In genomic region chr2:92883039-92883911, GRCm38 (mm10) we compare ENCODE assay signal across 8 mouse cellular contexts. TPM values are rescaled to one million over a fixed set of nuclear protein-coding genes. Genes with fewer than 3 reads are reported as not detected.
DNase-seq lines count a peak whose midpoint lies in the region; ATAC-seq and TF ChIP-seq lines count a peak whose summit lies in the region.

No protein-coding gene starts in this region.

- H3K9ac ChIP-seq in liver, adult 2 months (ENCODE audit: low read depth, low read length), result no peak overlapping the region
- H3K9ac ChIP-seq in liver, embryonic 12.5 days, result no peak overlapping the region
- no peak overlapping the region for H3K9ac ChIP-seq in midbrain, postnatal 0 days (replicated peaks; ENCODE audit: low read length, poor library complexity, severe bottlenecking)
- H3K9ac ChIP-seq in stomach, postnatal 0 days (ENCODE audit: low read length), result no peak overlapping the region

- H3K27me3 ChIP-seq in liver, adult 2 months (ENCODE audit: control insufficient read depth, insufficient read depth, low read length), result no peaks in the 10 kb centered on the region
- H3K27me3 ChIP-seq in liver, embryonic 12.5 days (replicated peaks), result peaks cover 9% of the 10 kb centered on the region
- H3K27me3 ChIP-seq in midbrain, postnatal 0 days (ENCODE audit: insufficient read depth, low read length), result no peaks in the 10 kb centered on the region
- H3K27me3 ChIP-seq in stomach, postnatal 0 days (ENCODE audit: control insufficient read depth, insufficient read depth, low read length), result no peaks in the 10 kb centered on the region

- H3K9me3 ChIP-seq in liver, embryonic 12.5 days (replicated peaks), result no peaks in the 10 kb centered on the region
- no peaks in the 10 kb centered on the region for H3K9me3 ChIP-seq in midbrain, postnatal 0 days (ENCODE audit: low read length)
- no peaks in the 10 kb centered on the region for H3K9me3 ChIP-seq in stomach, postnatal 0 days (ENCODE audit: control insufficient read depth, low read length)

- no peaks in the 10 kb centered on the region for H3K79me2 ChIP-seq in liver, adult 2 months (ENCODE audit: control insufficient read depth, insufficient read depth, low read length)

- intact Hi-C loops in gastrocnemius, postnatal 14 days (cut with DNase I; ENCODE audit: low total_unique reads), result no loop called here
- intact Hi-C loops in left cerebral cortex, postnatal 4 days (cut with DNase I), result no loop called here

- 6% methylated on average over 15 of the region's 15 CpGs for WGBS in liver, adult 2 months
- 2% methylated on average over 15 of the region's 15 CpGs for WGBS in liver, embryonic 12.5 days (ENCODE audit: insufficient replicate concordance)
- 6% methylated on average over 15 of the region's 15 CpGs for WGBS in midbrain, postnatal 0 days
- 4% methylated on average over 15 of the region's 15 CpGs for WGBS in stomach, postnatal 0 days

- H3K4me3 ChIP-seq in liver, adult 2 months (ENCODE audit: insufficient read depth, low read depth, low read length), result no peak overlapping the region
- no peak overlapping the region for H3K4me3 ChIP-seq in liver, embryonic 12.5 days
- H3K4me3 ChIP-seq in midbrain, postnatal 0 days (ENCODE audit: low read depth, low read length), result no peak overlapping the region
- no peak overlapping the region for H3K4me3 ChIP-seq in stomach, postnatal 0 days (ENCODE audit: low read depth, low read length)

- TF ChIP-seq POLR2A in liver, adult 2 months (IDR thresholded peaks at IDR 0.05; ENCODE audit: extremely low read depth, insufficient read depth, low read length), result no peak

- H3K27ac ChIP-seq in liver, adult 2 months (replicated peaks; ENCODE audit: insufficient read depth, low read depth, low read length), result no peak overlapping the region
- H3K27ac ChIP-seq in liver, embryonic 12.5 days, result no peak overlapping the region
- H3K27ac ChIP-seq in midbrain, postnatal 0 days (ENCODE audit: low read depth, low read length), result no peak overlapping the region
- peak overlapping the region; percentile 50 for H3K27ac ChIP-seq in stomach, postnatal 0 days (replicated peaks)

- H3K4me1 ChIP-seq in liver, adult 2 months (ENCODE audit: control insufficient read depth, insufficient read depth, low read length), result no peaks in the 10 kb centered on the region
- H3K4me1 ChIP-seq in liver, embryonic 12.5 days, result 0 out of 2 replicates have a peak, but pooled peaks cover 3% of the 10 kb centered on the region
- no peaks in the 10 kb centered on the region for H3K4me1 ChIP-seq in midbrain, postnatal 0 days (ENCODE audit: insufficient read depth, low read length)
- no peaks in the 10 kb centered on the region for H3K4me1 ChIP-seq in stomach, postnatal 0 days (replicated peaks; ENCODE audit: control insufficient read depth, insufficient read depth)

- ATAC-seq in liver, embryonic 12.5 days, result no peak
- ATAC-seq in midbrain, postnatal 0 days (ENCODE audit: low FRiP score), result peak; percentile 52; the same call in 1 of the 2 replicates
- no peak; the same call in 1 of the 2 replicates for ATAC-seq in stomach, postnatal 0 days (ENCODE audit: low FRiP score, low TSS enrichment)

- H3K4me2 ChIP-seq in liver, embryonic 12.5 days, result no peak overlapping the region
- H3K4me2 ChIP-seq in midbrain, postnatal 0 days (ENCODE audit: low read depth, low read length, poor library complexity, severe bottlenecking), result no peak overlapping the region
- H3K4me2 ChIP-seq in stomach, postnatal 0 days (replicated peaks; ENCODE audit: low read depth), result no peak overlapping the region

- no peaks in the 10 kb centered on the region for H3K36me3 ChIP-seq in liver, adult 2 months (ENCODE audit: control insufficient read depth, insufficient read depth, low read length)
- H3K36me3 ChIP-seq in liver, embryonic 12.5 days, result no peaks in the 10 kb centered on the region
- H3K36me3 ChIP-seq in midbrain, postnatal 0 days (ENCODE audit: insufficient read depth, low read length), result no peaks in the 10 kb centered on the region
- no peaks in the 10 kb centered on the region for H3K36me3 ChIP-seq in stomach, postnatal 0 days (ENCODE audit: control insufficient read depth, insufficient read depth, low read length)

- peak; percentile 90 for TF ChIP-seq CTCF in liver, adult 2 months (IDR thresholded peaks at IDR 0.05; ENCODE audit: low read depth, low read length)
- peak; percentile 98 for TF ChIP-seq CTCF in midbrain, postnatal 0 days (IDR thresholded peaks at IDR 0.05)
- TF ChIP-seq CTCF in stomach, postnatal 0 days (IDR thresholded peaks at IDR 0.05; ENCODE audit: low read depth), result peak; percentile 96

- TF ChIP-seq EP300 in stomach, postnatal 0 days (optimal IDR thresholded peaks at IDR 0.05), result no peak

- DNase-seq in liver, adult 2 months (ENCODE audit: extremely low read depth, low read depth, low spot score), result peak; percentile 15
- DNase-seq in cerebellum, postnatal 36 days, result peak; percentile 68
- peak; percentile 25 for DNase-seq in gastrocnemius, postnatal 14 days
- peak; percentile 48 for DNase-seq in kidney, adult 18-20 months
- peak; percentile 70 for DNase-seq in left cerebral cortex, postnatal 4 days
- peak; percentile 87 for DNase-seq in midbrain, postnatal 0 days (ENCODE audit: low spot score)
- DNase-seq in stomach, postnatal 0 days (ENCODE audit: low spot score), result peak; percentile 54

RNA-seq across cellular contexts. Expression of gene Syt13, which starts 31.6 kb away (rescaled TPM):
- 0.07 TPM in 1 of 2 replicates, not detected in the other for total RNA-seq in liver, adult 2 months (2014; rRNA removed)
- polyA plus RNA-seq in liver, adult 2 months (2012; rRNA removed), result 0.02 TPM in 1 of 2 replicates, not detected in the other
- polyA plus RNA-seq in liver, embryonic 12.5 days (2016; fragmentation: Nextera tagmentation; extraction: Ambion mirVana), result 0.43 and 0.44 TPM in 2 replicates
- total RNA-seq in gastrocnemius, postnatal 14 days (2021), result under 1 TPM; 0.18 to 0.27 TPM
- 10 to 100 TPM; 24.3 to 31.7 TPM for total RNA-seq in left cerebral cortex, postnatal 4 days (2021)
- total RNA-seq in midbrain, postnatal 0 days (2014; rRNA removed), result 188 and 190 TPM in 2 replicates
- polyA plus RNA-seq in midbrain, postnatal 0 days (2015; fragmentation: Nextera tagmentation; extraction: Ambion mirVana), result 106 and 107 TPM in 2 replicates
- 4.1 and 5.0 TPM in 2 replicates for polyA plus RNA-seq in stomach, postnatal 0 days (2015; fragmentation: Nextera tagmentation; extraction: Ambion mirVana)

Comparison
In these comparisons a context has a peak if more than half of its experiments do, and no peak if none do; other contexts are left out.
1. DNase-seq: peak in every context shown above with its lines; median percentile 87 in midbrain, postnatal 0 days; 70 in left cerebral cortex, postnatal 4 days; 68 in cerebellum, postnatal 36 days; 54 in stomach, postnatal 0 days; 48 in kidney, adult 18-20 months; 25 in gastrocnemius, postnatal 14 days; 15 in liver, adult 2 months.
2. RNA of gene Syt13, which starts 31.6 kb away (total RNA-seq): 188 to 190 TPM in midbrain, postnatal 0 days and 24.3 to 31.7 TPM in left cerebral cortex, postnatal 4 days; 0.18 to 0.27 TPM in gastrocnemius, postnatal 14 days and 0.07 TPM in liver, adult 2 months; every median in the first group is over 10 times any median in the second.
3. Peak in every context shown above with its lines, with median percentiles within 50 percentile points of each other: CTCF ChIP-seq.